Mouse (Mus musculus) spleen, postnatal 4 days (tissue): ENCODE measurements at regions not wholly inside any gene's neighbourhood (a gene's known extent, or its start where the extent isn't known, plus 50 kb on each side); places are given as distances from the start of the nearest gene placed in this dataset.
A peak's percentile ranks its signal among the peaks of the same experiment; 100 is the strongest.
"Not testable (repeated sequence)": the region's sequence is repeated elsewhere in the genome, so short reads cannot be mapped to it uniquely, and the experiment has no call there.

Experiments
- DNase-seq, 2 experiments: peaks; one replicate each; pipeline ENCODE4 v3.0.0; 2022; ENCODE audit warnings: low spot score in 2 of 2

DNA sequence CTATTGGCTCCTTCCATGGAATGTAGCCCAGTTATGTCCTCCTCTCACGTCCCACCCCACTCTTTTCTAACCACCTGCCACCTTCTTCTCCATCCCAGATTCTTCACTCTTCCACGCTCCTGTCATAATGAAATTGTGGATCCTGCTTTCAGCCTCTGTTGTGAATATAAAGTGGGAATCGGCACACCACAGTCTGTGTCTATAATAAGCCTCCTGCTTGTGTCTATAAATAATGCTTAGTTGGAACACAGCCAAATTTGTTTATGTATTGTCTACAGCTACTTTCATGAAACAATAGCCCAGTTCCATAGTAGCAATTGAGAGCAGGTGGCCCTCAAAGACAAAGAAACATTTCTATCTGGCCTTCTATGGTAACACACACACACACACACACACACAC is 137.5 kb upstream of the Rps6ka3 start:
- DNase-seq: no peak

DNA sequence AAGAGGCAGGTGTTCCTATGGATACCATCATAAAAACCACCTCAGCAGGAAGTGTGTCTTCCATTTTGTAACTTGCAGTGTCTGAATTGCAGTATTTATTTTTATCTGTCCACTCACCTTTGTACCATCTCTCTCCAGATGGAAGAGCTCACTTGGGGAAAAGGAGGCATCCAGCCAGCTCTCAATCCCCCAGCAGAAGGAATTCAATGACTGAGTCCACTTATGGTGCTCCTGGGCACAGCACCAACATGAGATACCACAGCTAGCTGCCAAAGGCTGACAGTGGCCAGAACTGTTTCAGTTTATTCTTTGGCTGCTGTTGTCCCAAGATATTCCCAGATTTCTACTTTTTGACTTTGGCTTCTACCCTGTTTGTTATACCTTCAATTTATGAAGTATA is 136.6 kb upstream of the Rps6ka3 start:
- DNase-seq: no peak

DNA sequence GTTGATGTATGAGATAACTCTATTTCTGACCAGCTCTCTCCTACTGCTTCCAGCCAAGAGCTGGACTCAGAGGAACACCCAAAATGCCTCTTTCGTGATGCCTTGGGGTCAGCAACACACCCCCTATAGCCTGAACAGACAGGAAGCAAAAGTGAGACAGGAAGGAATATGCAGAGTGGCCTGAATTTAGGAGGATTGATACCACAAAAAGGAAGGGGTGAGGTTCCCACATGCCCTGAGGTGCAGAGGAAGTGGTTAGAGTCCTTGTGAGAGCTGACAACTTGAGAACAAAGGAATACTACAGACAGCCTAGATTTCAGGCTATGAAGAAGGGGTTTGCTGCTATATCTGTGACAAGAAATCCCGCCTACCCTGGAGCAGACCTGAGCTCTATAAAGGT is 129.6 kb upstream of the Rps6ka3 start:
- DNase-seq: no peak

DNA sequence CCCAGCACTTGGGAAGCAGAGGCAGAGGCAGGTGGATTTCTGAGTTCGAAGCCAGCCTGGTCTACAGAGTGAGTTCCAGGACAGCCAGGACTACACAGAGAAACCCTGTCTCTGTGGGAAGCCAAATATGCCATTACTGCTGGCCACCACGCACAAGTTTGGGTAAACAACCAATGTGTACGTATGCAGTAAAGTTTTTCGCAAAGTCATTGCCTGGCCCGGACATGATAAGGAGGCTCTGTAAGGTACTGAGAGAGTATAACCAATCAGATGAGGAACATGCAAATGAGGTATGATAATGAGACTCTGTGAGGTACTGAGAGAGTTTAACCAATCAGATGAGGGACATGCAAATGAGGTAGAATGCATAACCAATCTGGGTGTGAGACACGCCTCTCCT is 99.5 kb upstream of the Rps6ka3 start:
- not testable (repeated sequence) for DNase-seq

DNA sequence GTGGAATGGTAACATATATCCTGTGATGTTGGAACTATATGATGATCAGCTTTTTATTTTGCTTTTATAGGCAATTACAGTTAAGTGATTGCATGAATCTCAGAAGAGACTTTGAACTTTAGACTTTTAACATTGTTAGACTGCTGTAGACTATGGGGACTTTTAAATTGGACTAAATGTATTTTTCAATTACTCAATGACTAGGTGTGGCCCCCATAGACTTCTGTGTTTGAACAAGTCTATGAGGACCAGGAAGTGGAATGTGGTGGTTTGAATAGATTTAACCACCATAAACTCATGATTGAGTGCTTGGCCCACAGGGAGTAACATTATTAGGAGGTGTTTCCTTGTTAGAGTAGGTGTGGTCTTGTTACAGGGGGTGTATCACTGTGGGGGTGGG is 93.9 kb upstream of the Rps6ka3 start:
- DNase-seq: no peak

DNA sequence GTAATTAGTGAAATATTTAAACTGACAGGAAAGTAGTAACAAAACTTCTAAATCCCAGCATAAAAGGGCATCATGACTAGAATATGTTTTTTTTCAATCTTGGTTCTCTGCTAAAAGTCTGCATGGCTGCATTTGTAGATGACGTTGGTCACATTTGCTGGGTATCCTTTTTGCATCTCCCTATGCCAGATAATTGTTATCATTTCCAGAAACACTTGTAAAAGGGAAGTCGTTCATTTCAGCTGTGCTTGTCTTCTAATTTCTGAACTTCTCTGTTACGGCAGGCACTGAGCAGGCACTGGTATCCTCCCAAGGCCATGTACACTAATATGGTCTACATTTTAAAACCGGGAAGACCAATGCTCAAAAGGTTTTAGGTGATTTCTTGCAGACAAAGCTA is 69.6 kb upstream of the Rps6ka3 start:
- no peak for DNase-seq

DNA sequence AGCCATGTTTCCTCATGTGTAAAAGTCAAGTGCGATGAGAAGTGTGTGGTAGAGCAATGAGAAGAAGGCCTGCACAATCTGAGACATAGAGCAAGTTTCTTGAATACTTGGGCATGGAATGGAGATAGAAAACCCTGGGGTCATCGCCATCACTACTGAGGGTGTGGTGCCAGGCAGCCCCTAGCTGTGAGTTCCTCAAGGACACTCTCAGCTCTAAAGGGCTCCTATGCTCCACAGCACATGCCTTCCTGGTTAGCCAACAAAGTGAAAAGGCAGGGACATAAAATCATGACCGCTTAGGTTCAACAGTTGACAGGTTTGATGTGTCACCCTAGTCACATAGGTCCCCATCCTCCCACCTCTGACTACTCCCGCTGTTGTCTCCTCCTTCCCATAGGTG is 66.8 kb upstream of the Rps6ka3 start:
- DNase-seq: peak in 1 of 2 experiments; percentile 15

DNA sequence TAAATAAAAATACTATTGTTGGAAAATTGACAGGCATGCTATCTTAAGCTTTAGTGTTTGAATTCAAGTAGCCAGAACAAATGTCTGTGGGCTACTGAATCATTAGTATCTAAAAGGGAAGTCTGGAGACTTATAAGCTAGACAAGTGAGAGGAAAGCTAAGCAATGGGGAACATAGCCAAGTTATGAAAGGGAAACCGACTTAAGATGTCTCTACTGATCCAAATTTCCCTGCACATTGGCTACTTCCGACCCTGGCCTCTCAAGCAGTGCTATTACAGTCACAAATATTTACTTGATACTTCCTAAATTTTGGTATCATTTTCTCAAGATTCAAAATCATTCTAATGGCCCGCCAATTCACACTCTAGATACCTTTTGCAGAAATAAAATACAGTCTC is 65.4 kb upstream of the Rps6ka3 start:
- DNase-seq: no peak

DNA sequence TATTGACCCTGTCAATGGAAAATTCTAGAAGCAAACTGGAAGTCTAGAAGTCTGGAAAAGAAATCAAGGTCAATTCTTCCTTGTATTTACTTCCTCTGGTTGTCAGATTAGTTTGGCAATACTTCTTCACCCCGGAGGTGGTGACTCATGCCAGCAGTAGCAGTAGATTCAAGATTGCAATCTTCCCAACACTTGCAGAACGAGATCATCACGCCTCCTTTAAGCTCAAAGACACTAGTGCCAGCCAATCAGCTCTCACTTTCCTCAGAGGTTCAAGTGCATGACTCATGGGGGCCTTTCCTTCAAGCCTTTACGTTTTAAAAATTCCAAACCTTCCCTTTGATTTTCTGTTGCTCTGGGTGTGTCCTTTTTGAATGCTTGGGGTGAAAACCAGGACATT is 64.9 kb upstream of the Rps6ka3 start:
- DNase-seq: no peak

DNA sequence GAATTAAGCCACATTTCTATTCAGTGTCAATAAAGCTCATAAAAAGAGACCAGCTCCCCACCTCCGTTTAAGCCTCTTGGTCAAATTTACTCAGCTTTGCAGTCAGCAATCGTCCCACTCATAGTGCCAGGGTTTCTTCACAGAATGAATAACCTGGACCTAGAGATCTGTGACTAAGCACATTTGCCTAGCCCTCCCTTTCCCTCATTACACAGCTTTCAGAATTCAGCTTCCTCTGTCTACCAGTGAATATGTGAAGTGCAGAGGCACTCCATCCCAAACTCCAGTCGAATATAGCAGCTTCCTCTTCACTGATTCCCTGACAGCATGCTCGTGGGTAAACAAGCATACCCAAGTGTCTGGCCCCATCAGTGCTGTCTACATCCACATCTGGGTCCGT is 54.3 kb upstream of the Rps6ka3 start:
- DNase-seq: no peak

DNA sequence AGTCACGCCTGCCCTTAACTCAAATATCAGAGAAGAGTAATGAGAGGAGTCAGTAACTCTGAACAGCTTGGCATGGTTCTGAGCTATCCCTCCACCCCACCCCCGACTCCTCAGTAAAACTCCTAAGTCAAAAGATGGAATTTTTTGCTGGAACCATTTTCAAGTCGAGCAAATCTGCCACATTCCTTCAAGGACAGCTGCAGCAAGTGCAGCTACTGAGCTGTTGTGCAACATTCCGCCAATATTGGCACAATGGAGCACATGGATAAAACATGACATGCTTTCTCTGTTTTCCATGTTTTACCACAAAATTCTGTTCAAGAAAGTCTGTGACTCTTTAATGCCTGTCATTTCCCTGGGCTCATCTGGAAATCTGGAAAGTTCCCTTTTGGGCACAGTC is 53.1 kb upstream of the Rps6ka3 start:
- DNase-seq: no peak

DNA sequence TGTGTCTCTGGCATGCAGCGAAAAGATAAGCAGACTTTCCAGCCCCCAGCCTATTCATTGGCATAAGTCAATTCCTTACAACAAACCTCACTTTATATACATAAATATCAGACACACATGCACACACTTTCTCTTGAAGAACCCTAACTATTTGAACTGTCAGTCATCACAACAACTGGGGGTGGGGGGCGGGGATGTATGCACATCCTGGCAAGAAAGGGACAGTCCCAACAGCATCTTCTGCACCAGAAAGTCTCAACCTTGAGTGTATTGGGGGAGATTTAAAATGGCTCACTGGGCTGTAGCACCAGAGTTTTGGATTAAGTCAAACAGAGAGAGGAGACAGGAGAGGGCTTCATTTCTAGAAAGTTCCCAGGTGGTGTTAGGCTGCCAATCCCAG is 50.4 kb upstream of the Rps6ka3 start:
- DNase-seq: no peak
